Mouse (Mus musculus) CH12.LX (cell line): ENCODE measurements around the gene AI854703. TPM values are rescaled to one million over a fixed set of nuclear protein-coding genes. Genes with fewer than 3 reads are reported as not detected.

Experiments used
- DNase-seq: peaks from one replicate; pipeline ENCODE4 v3.0.0-alpha.2; 2013; ENCODE audit errors: extremely low read depth
- H3K27ac ChIP-seq: 2 replicates; pipeline ENCODE4 v1.5.1; 2012; ENCODE audit warnings: low read depth, mild to moderate bottlenecking, control low read depth, moderate library complexity; ENCODE audit not compliant: insufficient read depth
- H3K27me3 ChIP-seq: replicated peaks from 2 replicates; pipeline ENCODE3; 2012; ENCODE audit warnings: inconsistent platforms
- H3K36me3 ChIP-seq, 2 experiments: replicated peaks in 1 of 2; 2 replicates each; pipeline versions ENCODE3 to v1.6.1; 2012; ENCODE audit warnings: inconsistent platforms in 1 of 2, low read length in 1 of 2, mild to moderate bottlenecking in 1 of 2, mixed read lengths in 1 of 2, moderate library complexity in 1 of 2; ENCODE audit not compliant: control insufficient read depth in 1 of 2, insufficient read depth in 1 of 2
- H3K4me1 ChIP-seq, 2 experiments: 2 replicates each; pipeline ENCODE4 v1.6.1; 2012; ENCODE audit warnings: inconsistent platforms in 1 of 2, moderate library complexity in 1 of 2; ENCODE audit not compliant: insufficient read depth in 2 of 2, control insufficient read depth in 1 of 2
- H3K4me2 ChIP-seq: 2 replicates; pipeline ENCODE4 v1.6.1; 2012; ENCODE audit warnings: low read depth, mild to moderate bottlenecking, control low read depth; ENCODE audit not compliant: poor library complexity, insufficient read depth, severe bottlenecking
- H3K4me3 ChIP-seq, 3 experiments: fragments of 150-350 bp in 1 of 3; sonication (generic) in 1 of 3; replicated peaks in 1 of 3; 2 replicates each; pipeline versions ENCODE3 to v1.5.1; 2011 to 2012; ENCODE audit warnings: low read depth in 2 of 3, low read length in 2 of 3, mild to moderate bottlenecking in 2 of 3, moderate library complexity in 2 of 3, control low read depth in 1 of 3, improper control_type of control experiment in 1 of 3, inconsistent platforms in 1 of 3, mixed read lengths in 1 of 3; ENCODE audit not compliant: poor library complexity in 1 of 3
- H3K79me2 ChIP-seq: replicated peaks from 2 replicates; pipeline ENCODE4 v1.6.1; 2012; ENCODE audit warnings: mild to moderate bottlenecking, moderate library complexity; ENCODE audit not compliant: control insufficient read depth, poor library complexity, insufficient read depth, severe bottlenecking; ENCODE audit errors: extremely low read depth
- H3K9ac ChIP-seq: 2 replicates; pipeline ENCODE4 v1.6.1; 2012; ENCODE audit warnings: low read depth, mild to moderate bottlenecking, control low read depth, moderate library complexity; ENCODE audit not compliant: insufficient read depth
- H3K9me3 ChIP-seq: replicated peaks from 2 replicates; pipeline ENCODE3; 2012; ENCODE audit warnings: low read length, inconsistent platforms, mixed read lengths
- BHLHE40 ChIP-seq: IDR thresholded peaks from 2 replicates; pipeline ENCODE4 v1.6.1; 2011; ENCODE audit warnings: mild to moderate bottlenecking, low read depth, low read length, improper control_type of control experiment
- CHD1 ChIP-seq: IDR thresholded peaks from 2 replicates; pipeline ENCODE4 v1.6.1; 2012; ENCODE audit warnings: low read depth, low read length, improper control_type of control experiment, inconsistent platforms
- CTCF ChIP-seq, 2 experiments: IDR thresholded peaks in 1 of 2; conservative IDR thresholded peaks in 1 of 2; 2 replicates each; pipeline ENCODE4 v1.5.1; 2011 to 2012; ENCODE audit warnings: low read depth in 2 of 2, low read length in 2 of 2, improper control_type of control experiment in 1 of 2, inconsistent platforms in 1 of 2, mild to moderate bottlenecking in 1 of 2, moderate library complexity in 1 of 2
- E2F4 ChIP-seq: IDR thresholded peaks from 2 replicates; pipeline ENCODE4 v1.6.1; 2011; ENCODE audit warnings: low read depth, low read length, improper control_type of control experiment; ENCODE audit not compliant: insufficient replicate concordance
- EP300 ChIP-seq: IDR thresholded peaks from 2 replicates; pipeline ENCODE4 v1.6.1; 2011; ENCODE audit warnings: low read length, improper control_type of control experiment
- ETS1 ChIP-seq: conservative IDR thresholded peaks from 2 replicates; pipeline ENCODE4 v1.6.1; 2012; ENCODE audit warnings: low read depth, mild to moderate bottlenecking, inconsistent platforms, low read length, improper control_type of control experiment, moderate library complexity
- HCFC1 ChIP-seq: IDR thresholded peaks from 2 replicates; pipeline ENCODE4 v1.6.1; 2012; ENCODE audit warnings: low read depth, mild to moderate bottlenecking, inconsistent platforms, low read length, improper control_type of control experiment
- IRF4 ChIP-seq: IDR thresholded peaks from 2 replicates; pipeline ENCODE4 v1.6.1; 2014; ENCODE audit warnings: low read depth, mild to moderate bottlenecking, inconsistent platforms, low read length, improper control_type of control experiment
- JUN ChIP-seq: IDR thresholded peaks from 2 replicates; pipeline ENCODE4 v1.6.1; 2011; ENCODE audit warnings: low read depth, mild to moderate bottlenecking, low read length, improper control_type of control experiment, moderate library complexity; ENCODE audit not compliant: insufficient read depth
- JUND ChIP-seq: conservative IDR thresholded peaks from 2 replicates; pipeline ENCODE4 v1.6.1; 2011; ENCODE audit warnings: low read depth, low read length, improper control_type of control experiment
- KAT2A ChIP-seq: IDR thresholded peaks from 2 replicates; pipeline ENCODE4 v1.6.1; 2012; ENCODE audit warnings: low read length, improper control_type of control experiment, inconsistent platforms; ENCODE audit not compliant: insufficient replicate concordance
- MAX ChIP-seq: IDR thresholded peaks from 2 replicates; pipeline ENCODE4 v1.6.1; 2011; ENCODE audit warnings: low read length, improper control_type of control experiment
- MAZ ChIP-seq: IDR thresholded peaks from 2 replicates; pipeline ENCODE4 v1.6.1; 2012; ENCODE audit warnings: low read depth, mild to moderate bottlenecking, inconsistent platforms, low read length, improper control_type of control experiment, moderate library complexity
- MEF2A ChIP-seq: IDR thresholded peaks from 2 replicates; pipeline ENCODE4 v1.6.1; 2014; ENCODE audit warnings: low read depth, mild to moderate bottlenecking, inconsistent platforms, low read length, improper control_type of control experiment, borderline replicate concordance
- MYC ChIP-seq: IDR thresholded peaks from 2 replicates; pipeline ENCODE4 v1.6.1; 2011; ENCODE audit warnings: low read depth, mild to moderate bottlenecking, improper control_type of control experiment, low read length
- NRF1 ChIP-seq: IDR thresholded peaks from 2 replicates; pipeline ENCODE4 v1.6.1; 2014; ENCODE audit warnings: low read depth, mild to moderate bottlenecking, inconsistent platforms, low read length, improper control_type of control experiment, moderate library complexity
- POLR2A ChIP-seq: IDR thresholded peaks from 2 replicates; pipeline ENCODE4 v1.6.1; 2011; ENCODE audit warnings: low read depth, mild to moderate bottlenecking, improper control_type of control experiment, low read length
- POLR2AphosphoS2 ChIP-seq: IDR thresholded peaks from 2 replicates; pipeline ENCODE4 v1.6.1; 2011; ENCODE audit warnings: low read depth, low read length, improper control_type of control experiment
- RAD21 ChIP-seq: IDR thresholded peaks from 2 replicates; pipeline ENCODE4 v1.6.1; 2011; ENCODE audit warnings: low read depth, mild to moderate bottlenecking, low read length, improper control_type of control experiment, moderate library complexity
- RCOR1 ChIP-seq: conservative IDR thresholded peaks from 2 replicates; pipeline ENCODE4 v1.6.1; 2012; ENCODE audit warnings: low read depth, mild to moderate bottlenecking, inconsistent platforms, low read length, improper control_type of control experiment
- SIN3A ChIP-seq: IDR thresholded peaks from 2 replicates; pipeline ENCODE4 v1.6.1; 2012; ENCODE audit warnings: low read length, improper control_type of control experiment, inconsistent platforms
- SMC3 ChIP-seq: IDR thresholded peaks from 2 replicates; pipeline ENCODE4 v1.6.1; 2011; ENCODE audit warnings: low read depth, low read length, improper control_type of control experiment
- TBP ChIP-seq: conservative IDR thresholded peaks from 2 replicates; pipeline ENCODE4 v1.6.1; 2011; ENCODE audit warnings: low read depth, low read length, improper control_type of control experiment
- TCF12 ChIP-seq: IDR thresholded peaks from 2 replicates; pipeline ENCODE4 v1.6.1; 2014; ENCODE audit warnings: low read depth, mild to moderate bottlenecking, inconsistent platforms, low read length, improper control_type of control experiment
- UBTF ChIP-seq: IDR thresholded peaks from 2 replicates; pipeline ENCODE4 v1.6.1; 2012; ENCODE audit warnings: low read depth, mild to moderate bottlenecking, inconsistent platforms, low read length, improper control_type of control experiment, moderate library complexity
- USF2 ChIP-seq: conservative IDR thresholded peaks from 2 replicates; pipeline ENCODE4 v1.6.1; 2011; ENCODE audit warnings: low read depth, low read length, improper control_type of control experiment
- ZKSCAN1 ChIP-seq: IDR thresholded peaks from 2 replicates; pipeline ENCODE4 v1.6.1; 2012; ENCODE audit warnings: low read depth, inconsistent platforms, low read length, improper control_type of control experiment, borderline replicate concordance
- ZMIZ1 ChIP-seq: IDR thresholded peaks from 2 replicates; pipeline ENCODE4 v1.6.1; 2012; ENCODE audit warnings: low read depth, mild to moderate bottlenecking, inconsistent platforms, low read length, improper control_type of control experiment
- ZNF384 ChIP-seq: IDR thresholded peaks from 2 replicates; pipeline ENCODE4 v1.6.1; 2012; ENCODE audit warnings: low read depth, low read length, improper control_type of control experiment, inconsistent platforms
- dilution Hi-C: fragments of 300-500 bp; cut with MboI; formaldehyde crosslinking; loops from 2 replicates; pipeline ENCODE4 v1.14.3; 2020; ENCODE audit warnings: low sequenced_read_pairs; ENCODE audit not compliant: extremely low pct_unique_long_range_greater_than_20kb, extremely low pct_ligation_motif_present
- in situ Hi-C: fragments of 300-500 bp; cut with MboI; formaldehyde crosslinking; loops from 3 replicates; pipeline ENCODE4 v1.14.3; 2019; ENCODE audit warnings: low sequenced_read_pairs, low pct_ligation_motif_present, low pct_unique_long_range_greater_than_20kb, mixed read lengths
- polyA plus RNA-seq: library from polyadenylated mRNA; unstranded; fragments of >175 nt; gene quantifications from 2 replicates; pipeline ENCODE4 v1.2.1, GENCODE M21; 2012; ENCODE audit warnings: low read depth; ENCODE audit not compliant: insufficient read length
- total RNA-seq, 2 experiments: library from RNA; depleted of rRNA; stranded (reverse); fragments of 300-350 nt in 1 of 2; fragments of >200 nt in 1 of 2; gene quantifications; 2 replicates each; pipeline ENCODE4 v1.2.3; 2012 to 2014

The AI854703 gene
- total and polyA plus RNA-seq, 3 experiments = 2.1 to 5.3 (median 4.8) TPM

DNA sequence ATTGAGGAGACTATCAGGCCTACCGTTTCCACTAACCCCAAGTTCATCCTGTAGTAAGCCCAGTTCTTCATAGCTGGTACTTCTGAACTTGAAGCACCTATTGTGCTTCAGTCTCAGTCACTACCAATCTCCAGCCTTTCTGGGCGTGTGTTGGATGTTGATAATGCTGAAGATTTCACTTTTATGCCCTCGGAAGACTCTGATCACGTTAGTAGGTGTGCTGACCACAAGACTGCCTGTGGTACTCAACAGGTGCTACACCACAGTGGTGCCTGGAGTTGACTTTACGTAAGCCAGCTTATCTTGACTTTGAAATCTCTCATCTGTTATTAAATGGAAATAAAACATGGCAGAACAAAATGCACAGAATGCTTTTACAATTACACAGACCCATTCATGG lies 53.9 kb downstream of the AI854703 start:
- H3K27me3 ChIP-seq = no peaks in the 10 kb centered on the region
- H3K4me3 ChIP-seq = no peak overlapping the region
- DNase-seq = no peak
- peaks cover 32% of the 10 kb centered on the region for H3K79me2 ChIP-seq
- H3K4me1 ChIP-seq = peaks cover 17 to 55% of the 10 kb centered on the region in 2 experiments
- H3K9ac ChIP-seq = peak overlapping the region; percentile 52; the same call in 1 of the 2 replicates
- no peaks in the 10 kb centered on the region for H3K9me3 ChIP-seq
- TF ChIP-seq TCF12 = peak; percentile 27; the same call in 1 of the 2 replicates
- TF ChIP-seq EP300 = 0 out of 2 replicates have a peak, but pooled peaks have one; percentile 23
- TF ChIP-seq BHLHE40 = peak; percentile 82
- no peak for TF ChIP-seq E2F4
- 0 out of 2 replicates have a peak, but pooled peaks have one; percentile 61 for TF ChIP-seq CHD1
- TF ChIP-seq ETS1 = peak; percentile 42; the same call in 1 of the 2 replicates
- TF ChIP-seq SMC3 = no peak; the same call in 1 of the 2 replicates
- peak overlapping the region; percentile 44; the same call in 1 of the 2 replicates for H3K4me2 ChIP-seq
- peaks cover 0 to 13% of the 10 kb centered on the region in 2 experiments for H3K36me3 ChIP-seq
- in situ Hi-C loops (loop anchor here (5.0 kb wide), 1 partner anchor 33 kb away; the partner anchor contains the start of gene Gimap8), dilution Hi-C loops (no loop called here)
- peak overlapping the region; percentile 55 for H3K27ac ChIP-seq

GRCm38 (mm10) chr6:48681472-48682090 lies 55.0 kb downstream of the AI854703 start:
- peak; percentile 82 for DNase-seq
- Histone ChIP-seq H3K4me3 (no peak overlapping the region), H3K4me1 (peaks cover 17 to 58% of the 10 kb centered on the region in 2 experiments), H3K27ac (peak overlapping the region; percentile 98), H3K27me3 (no peaks in the 10 kb centered on the region), H3K4me2 (peak overlapping the region; percentile 75), H3K9me3 (no peaks in the 10 kb centered on the region), H3K36me3 (peaks cover 0 to 13% of the 10 kb centered on the region in 2 experiments), H3K9ac (peak overlapping the region; percentile 86), H3K79me2 (peaks cover 44% of the 10 kb centered on the region)
- in situ Hi-C loops = loop anchor here (5.0 kb wide), 1 partner anchor 34 kb away; the partner anchor contains the start of gene Gimap8
- dilution Hi-C loops = no loop called here
- TF ChIP-seq MAZ (peak; percentile 40; the same call in 1 of the 2 replicates), RAD21 (no peak; the same call in 1 of the 2 replicates), EP300 (peak; percentile 92), POLR2A (peak; percentile 37; the same call in 1 of the 2 replicates), HCFC1 (no peak; the same call in 1 of the 2 replicates), POLR2AphosphoS2 (no peak), UBTF (no peak), ZMIZ1 (peak; percentile 54; the same call in 1 of the 2 replicates), ZKSCAN1 (no peak), IRF4 (peak; percentile 92), MEF2A (peak; percentile 98), KAT2A (no peak), JUN (peak; percentile 89), ZNF384 (no peak), MYC (peak; percentile 73; the same call in 1 of the 2 replicates), CTCF (conservative IDR thresholded peaks at IDR 0.05 in 1 of 2, IDR thresholded peaks at IDR 0.05 in 1 of 2; ENCODE audit: low read depth in 2 of 2, low read length in 2 of 2) (no peak), SMC3 (no peak; the same call in 1 of the 2 replicates), E2F4 (no peak), NRF1 (no peak), CHD1 (peak; percentile 88), RCOR1 (0 out of 2 replicates have a peak, but pooled peaks have one; percentile 32), JUND (peak; percentile 90), SIN3A (0 out of 2 replicates have a peak, but pooled peaks have one; percentile 60), TBP (0 out of 2 replicates have a peak, but pooled peaks have one; percentile 63), TCF12 (peak; percentile 87), ETS1 (peak; percentile 96), MAX (peak; percentile 26; the same call in 1 of the 2 replicates), USF2 (no peak)
